Mouse (Mus musculus) C2C12 (cell line): ENCODE measurements around the gene Trim40.

Source experiments
- CTCF ChIP-seq: IDR thresholded peaks from one replicate; pipeline ENCODE4 v1.5.1; 2011; ENCODE audit not compliant: control insufficient read depth, insufficient read depth, insufficient read length
- MAX ChIP-seq: IDR thresholded peaks from one replicate; pipeline ENCODE4 v1.6.1; 2011; ENCODE audit warnings: mild to moderate bottlenecking, control low read depth
- USF1 ChIP-seq: IDR thresholded peaks from one replicate; pipeline ENCODE4 v1.6.1; 2011; ENCODE audit warnings: low read depth, mild to moderate bottlenecking, control low read depth, moderate library complexity

DNA sequence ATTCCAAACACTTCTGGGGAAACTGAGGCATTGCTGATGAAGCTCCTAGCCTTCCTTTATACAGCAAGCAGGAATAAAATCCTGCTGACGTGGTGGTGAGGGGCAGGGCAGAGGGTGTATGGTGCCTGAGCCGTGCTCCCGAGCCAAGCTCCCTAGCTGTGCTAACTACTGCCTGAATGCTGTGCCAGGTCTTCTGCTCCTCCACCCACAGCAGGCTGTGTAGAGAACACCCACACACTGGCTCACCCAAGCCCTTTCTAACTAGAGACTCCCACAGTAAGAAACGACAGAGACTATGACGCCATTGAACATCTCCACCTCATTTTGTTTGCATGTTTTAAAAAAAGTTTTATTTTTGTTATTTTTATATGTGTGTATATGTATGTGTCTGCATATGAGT, 10.1 kb upstream of the Trim40 start:
- TF ChIP-seq USF1 (no peak), CTCF (no peak), MAX (no peak)
